Mouse (Mus musculus): ENCODE results near the gene Slc1a3. TPM values are rescaled to one million over a fixed set of nuclear protein-coding genes. Genes with fewer than 3 reads are reported as not detected.

Slc1a3 gene
- polyA plus RNA-seq, 1 experiment: 22.8 TPM

DNA sequence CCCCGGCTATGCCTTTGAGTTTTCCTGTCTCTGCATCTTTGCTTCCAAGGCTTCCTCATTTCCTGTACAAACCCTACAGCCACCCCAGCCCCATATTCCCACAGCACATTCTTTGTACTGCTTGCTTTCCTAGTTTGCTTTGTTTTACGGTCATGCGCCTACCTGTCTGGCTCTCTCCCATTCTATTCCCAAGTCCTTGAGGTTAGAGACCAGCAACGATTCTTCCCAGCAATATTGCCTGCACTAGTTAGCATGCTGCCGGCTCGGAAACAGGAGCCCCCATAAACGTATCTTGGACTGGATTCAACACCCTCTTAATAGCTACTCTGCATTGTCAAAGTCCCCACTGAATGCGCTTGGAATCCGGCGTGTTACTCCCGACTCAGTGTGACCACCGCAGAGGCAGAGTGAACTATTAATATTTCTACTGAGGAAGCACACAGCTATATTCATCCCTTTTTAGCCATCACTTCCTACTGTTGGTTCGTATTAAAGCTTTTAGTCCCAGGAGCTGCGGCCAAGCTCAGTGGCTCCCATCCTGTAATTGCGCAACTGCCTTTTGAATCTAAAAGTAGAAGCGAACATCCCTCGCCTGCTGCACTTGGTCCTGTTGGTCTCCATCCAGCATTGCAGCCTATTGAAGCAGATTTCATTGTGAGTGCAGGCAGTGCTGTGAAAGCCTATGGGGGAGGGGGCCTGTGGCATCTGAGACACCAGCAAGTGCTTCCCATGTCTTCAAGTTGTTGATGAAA, 47.0 kb downstream of the Slc1a3 start:
- Histone ChIP-seq H3K4me1 (ENCODE audit: control insufficient read depth, insufficient read depth, low read length) (no peaks in the 10 kb centered on the region), H3K4me3 (ENCODE audit: insufficient read depth, low read length) (no peak overlapping the region), H3K27ac (ENCODE audit: insufficient read depth, low read length) (no peak overlapping the region)
- TF ChIP-seq POLR2A (IDR thresholded peaks at IDR 0.05; ENCODE audit: low read depth, low read length) (no peak), CTCF (IDR thresholded peaks at IDR 0.05; ENCODE audit: borderline replicate concordance, insufficient read depth, low read length) (no peak)

DNA sequence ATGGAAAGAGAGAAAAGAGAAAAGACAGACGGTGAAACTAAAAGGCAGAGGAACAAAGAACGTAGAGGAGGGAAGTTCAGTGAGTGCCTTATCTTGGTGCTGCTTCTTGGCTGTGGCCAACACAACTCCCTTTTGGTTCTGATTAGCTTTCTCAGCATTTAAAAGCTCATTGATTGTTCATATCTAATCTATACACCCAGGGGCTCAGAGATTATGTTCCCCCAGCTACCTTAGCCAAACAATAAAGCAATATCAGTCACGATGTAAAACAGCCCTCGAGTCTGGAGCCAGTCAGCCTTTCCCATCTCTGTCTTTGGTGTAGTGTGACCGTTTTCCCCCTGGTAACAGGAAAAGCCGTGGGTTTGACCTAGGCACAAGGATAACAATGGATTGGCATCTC, 48.7 kb downstream of the Slc1a3 start:
- no peaks in the 10 kb centered on the region for H3K4me1 ChIP-seq (ENCODE audit: control insufficient read depth, insufficient read depth, low read length)

DNA sequence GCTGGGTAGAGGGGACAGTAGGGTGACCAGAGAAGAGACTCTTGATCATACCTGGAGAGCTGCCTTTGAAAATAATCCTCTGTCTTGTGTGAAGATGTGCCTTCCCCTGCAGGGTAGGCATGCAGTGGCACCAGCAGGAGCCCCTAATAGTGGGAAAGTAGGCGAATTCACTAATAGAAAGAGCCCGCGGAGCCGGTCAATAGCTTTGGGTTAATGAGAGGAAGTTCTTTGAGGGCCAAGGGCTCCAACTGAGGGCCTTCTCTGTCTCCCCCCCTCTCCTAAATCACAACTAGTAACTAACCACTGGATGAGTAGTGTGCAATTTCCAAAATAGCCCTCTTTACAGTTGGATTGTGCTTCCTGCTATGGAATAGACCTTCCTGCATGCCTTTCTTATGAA, 50.6 kb downstream of the Slc1a3 start:
- TF ChIP-seq POLR2A (IDR thresholded peaks at IDR 0.05; ENCODE audit: low read depth, low read length): no peak
- no peak for TF ChIP-seq CTCF (IDR thresholded peaks at IDR 0.05; ENCODE audit: borderline replicate concordance, insufficient read depth, low read length)
- Histone ChIP-seq H3K4me1 (ENCODE audit: control insufficient read depth, insufficient read depth, low read length) (no peaks in the 10 kb centered on the region; the same call in 1 of the 2 replicates), H3K27ac (ENCODE audit: insufficient read depth, low read length) (no peak overlapping the region), H3K4me3 (ENCODE audit: insufficient read depth, low read length) (no peak overlapping the region)

More for the DNA sequence above, 48.7 kb downstream of the Slc1a3 start:
- Histone ChIP-seq H3K4me3 (ENCODE audit: insufficient read depth, low read length) (no peak overlapping the region), H3K27ac (ENCODE audit: insufficient read depth, low read length) (no peak overlapping the region)
- no peak for TF ChIP-seq CTCF (IDR thresholded peaks at IDR 0.05; ENCODE audit: borderline replicate concordance, insufficient read depth, low read length)
- no peak for TF ChIP-seq POLR2A (IDR thresholded peaks at IDR 0.05; ENCODE audit: low read depth, low read length)

DNA sequence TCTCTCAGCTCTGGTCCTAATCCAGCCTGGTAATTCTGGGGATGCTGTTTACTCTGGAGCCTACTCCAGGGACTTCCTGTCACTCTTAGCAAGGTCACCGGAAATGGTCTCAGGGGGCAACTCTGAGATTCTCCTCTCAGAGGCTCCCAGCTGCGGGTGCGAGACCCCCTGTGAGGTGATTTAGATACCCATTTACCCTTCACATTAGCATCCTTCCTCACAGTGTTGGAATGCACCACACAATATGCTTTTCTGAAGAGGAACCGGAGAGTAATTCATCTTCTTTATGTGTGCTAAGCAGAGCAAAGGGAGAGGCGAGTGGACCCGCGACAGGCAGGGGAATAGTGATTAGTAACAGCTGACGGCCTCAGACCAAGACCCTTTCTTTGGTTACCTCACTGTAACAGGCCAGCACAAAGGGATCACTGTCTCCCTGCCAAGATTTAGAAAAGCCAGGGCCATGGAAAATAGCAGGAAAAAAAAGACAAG, 51.0 kb downstream of the Slc1a3 start:
- TF ChIP-seq CTCF (IDR thresholded peaks at IDR 0.05; ENCODE audit: borderline replicate concordance, insufficient read depth, low read length) (no peak), POLR2A (IDR thresholded peaks at IDR 0.05; ENCODE audit: low read depth, low read length) (no peak)
- H3K27ac ChIP-seq (ENCODE audit: insufficient read depth, low read length): no peak overlapping the region
- H3K4me3 ChIP-seq (ENCODE audit: insufficient read depth, low read length): no peak overlapping the region
- no peaks in the 10 kb centered on the region; the same call in 1 of the 2 replicates for H3K4me1 ChIP-seq (ENCODE audit: control insufficient read depth, insufficient read depth, low read length)

DNA sequence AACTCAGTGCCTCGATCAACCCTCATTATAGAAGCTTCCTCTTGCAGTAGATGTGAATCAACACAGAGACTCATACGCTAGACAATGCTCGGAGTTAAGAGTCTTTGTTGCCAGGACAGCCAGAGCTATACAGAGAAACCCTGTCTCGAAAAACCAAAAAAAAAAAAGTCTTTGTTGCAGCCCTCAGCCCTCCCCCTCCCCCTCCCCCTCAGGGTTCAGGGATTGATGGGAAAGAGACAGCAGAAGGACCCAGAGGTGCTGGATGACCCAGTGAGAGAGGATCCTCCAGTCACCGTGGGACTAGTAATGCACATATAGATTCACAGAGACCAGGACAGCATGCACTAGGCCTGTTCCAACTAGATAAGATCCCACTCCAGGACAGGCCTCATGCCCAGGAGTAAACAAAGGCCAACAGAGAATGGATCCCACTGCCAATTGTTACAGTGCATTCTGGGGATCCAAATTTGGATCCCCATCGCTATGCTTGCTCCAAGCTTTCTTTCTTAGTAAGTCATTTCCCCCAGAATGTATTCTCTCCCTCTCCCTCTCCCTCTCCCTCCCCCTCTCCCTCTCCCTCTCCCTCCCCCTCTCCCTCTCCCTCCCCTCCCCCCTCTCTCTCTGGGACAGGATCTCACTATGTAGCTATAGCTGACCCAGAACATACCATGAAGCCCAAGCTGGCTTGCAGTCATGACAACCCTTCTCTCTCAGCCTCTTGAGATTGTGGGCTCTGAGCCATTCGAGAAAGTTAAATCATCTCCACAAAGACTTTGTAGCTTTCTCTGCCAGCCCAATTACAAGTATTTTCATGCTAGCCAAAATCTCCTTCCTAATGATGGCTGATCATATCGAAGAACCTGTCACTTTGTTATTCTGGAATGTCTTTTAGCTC, 52.2 kb downstream of the Slc1a3 start:
- TF ChIP-seq CTCF (IDR thresholded peaks at IDR 0.05; ENCODE audit: borderline replicate concordance, insufficient read depth, low read length) (no peak), POLR2A (IDR thresholded peaks at IDR 0.05; ENCODE audit: low read depth, low read length) (no peak)
- Histone ChIP-seq H3K27ac (ENCODE audit: insufficient read depth, low read length) (no peak overlapping the region), H3K4me3 (ENCODE audit: insufficient read depth, low read length) (no peak overlapping the region), H3K4me1 (ENCODE audit: control insufficient read depth, insufficient read depth, low read length) (no peaks in the 10 kb centered on the region; the same call in 1 of the 2 replicates)

DNA sequence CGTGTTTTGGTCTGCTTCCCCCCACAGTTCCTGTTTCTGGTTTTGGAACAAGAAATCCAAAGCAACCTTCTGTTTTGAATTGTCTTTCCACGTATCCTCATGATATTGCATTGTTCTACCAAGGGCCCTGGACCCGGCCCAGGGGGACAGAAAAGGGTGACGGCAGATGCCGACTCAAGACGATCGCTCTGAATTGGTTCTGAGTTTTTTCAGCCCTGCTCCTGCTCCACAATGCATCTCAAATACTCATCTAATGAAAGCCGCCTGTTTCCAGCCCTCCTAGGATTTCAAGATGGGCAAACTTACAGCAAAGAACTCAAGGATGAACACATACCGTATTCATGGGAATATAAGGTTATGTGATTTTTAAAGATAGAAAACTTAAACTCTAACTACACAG, 55.3 kb downstream of the Slc1a3 start:
- TF ChIP-seq POLR2A (IDR thresholded peaks at IDR 0.05; ENCODE audit: low read depth, low read length) (no peak), CTCF (IDR thresholded peaks at IDR 0.05; ENCODE audit: borderline replicate concordance, insufficient read depth, low read length) (no peak)
- peak overlapping the region; percentile 67 for H3K27ac ChIP-seq (ENCODE audit: insufficient read depth, low read length)
- no peak overlapping the region for H3K4me3 ChIP-seq (ENCODE audit: insufficient read depth, low read length)
- H3K4me1 ChIP-seq (ENCODE audit: control insufficient read depth, insufficient read depth, low read length): no peaks in the 10 kb centered on the region; the same call in 1 of the 2 replicates

DNA sequence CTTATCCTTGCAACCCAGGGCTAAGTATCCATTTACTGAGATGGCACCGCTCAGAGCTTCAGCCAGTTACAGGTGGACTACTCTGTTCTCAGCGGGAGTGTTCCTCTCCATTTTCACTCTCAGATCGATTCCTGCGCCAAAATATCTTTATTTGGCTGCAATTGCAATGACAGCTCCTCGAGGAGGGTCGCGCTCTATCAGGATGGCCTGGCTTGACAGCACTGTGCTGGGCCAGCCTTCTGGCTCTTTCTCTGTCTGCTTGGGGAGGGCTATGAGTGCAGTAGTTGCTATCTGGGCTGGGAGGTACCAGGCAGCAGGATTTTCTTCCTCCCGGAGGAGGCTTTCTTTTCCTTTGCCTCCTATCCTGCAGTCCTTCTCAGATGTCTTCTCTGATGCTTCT, 57.9 kb downstream of the Slc1a3 start:
- no peak overlapping the region for H3K4me3 ChIP-seq (ENCODE audit: insufficient read depth, low read length)
- H3K27ac ChIP-seq (ENCODE audit: insufficient read depth, low read length): no peak overlapping the region
- H3K4me1 ChIP-seq (ENCODE audit: control insufficient read depth, insufficient read depth, low read length): no peaks in the 10 kb centered on the region; the same call in 1 of the 2 replicates
- no peak for TF ChIP-seq POLR2A (IDR thresholded peaks at IDR 0.05; ENCODE audit: low read depth, low read length)

DNA sequence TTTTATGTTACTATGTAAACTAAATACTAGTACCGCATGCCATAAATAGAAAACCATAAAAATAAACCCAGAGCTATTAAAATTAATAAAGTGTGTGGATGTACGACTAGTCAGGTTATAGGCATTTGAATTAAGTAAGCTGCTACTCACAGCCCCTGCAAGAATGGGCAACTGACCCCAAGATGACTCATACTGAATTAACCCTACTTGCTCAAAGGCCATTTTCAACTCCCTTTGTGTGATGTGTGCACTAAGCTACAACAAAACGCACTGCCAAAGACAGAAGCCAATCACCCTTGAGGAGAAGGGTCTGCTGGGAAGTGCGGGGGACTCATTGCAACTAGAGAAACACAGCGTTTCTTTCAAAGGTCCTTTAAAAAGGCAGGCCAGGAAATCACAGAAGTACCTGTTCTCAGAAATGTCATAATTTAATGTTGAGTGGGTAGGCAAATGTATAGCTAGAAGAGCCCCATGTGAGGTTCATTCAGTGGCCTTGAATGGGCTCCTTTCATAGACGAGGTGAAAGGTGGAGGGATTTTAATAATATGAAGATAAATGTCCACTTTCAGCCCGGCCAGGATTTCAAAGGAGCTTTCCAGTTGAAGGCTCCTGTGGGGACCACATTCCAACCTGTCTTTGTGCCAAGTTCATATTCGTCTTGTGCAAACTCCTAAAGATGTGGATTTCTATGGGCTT, 66.4 kb downstream of the Slc1a3 start:
- Histone ChIP-seq H3K4me3 (ENCODE audit: insufficient read depth, low read length) (no peak overlapping the region), H3K4me1 (ENCODE audit: control insufficient read depth, insufficient read depth, low read length) (peaks cover 11% of the 10 kb centered on the region), H3K27ac (ENCODE audit: insufficient read depth, low read length) (peak overlapping the region; percentile 12)
- TF ChIP-seq POLR2A (IDR thresholded peaks at IDR 0.05; ENCODE audit: low read depth, low read length): no peak
- TF ChIP-seq CTCF (IDR thresholded peaks at IDR 0.05; ENCODE audit: borderline replicate concordance, insufficient read depth, low read length): no peak

DNA sequence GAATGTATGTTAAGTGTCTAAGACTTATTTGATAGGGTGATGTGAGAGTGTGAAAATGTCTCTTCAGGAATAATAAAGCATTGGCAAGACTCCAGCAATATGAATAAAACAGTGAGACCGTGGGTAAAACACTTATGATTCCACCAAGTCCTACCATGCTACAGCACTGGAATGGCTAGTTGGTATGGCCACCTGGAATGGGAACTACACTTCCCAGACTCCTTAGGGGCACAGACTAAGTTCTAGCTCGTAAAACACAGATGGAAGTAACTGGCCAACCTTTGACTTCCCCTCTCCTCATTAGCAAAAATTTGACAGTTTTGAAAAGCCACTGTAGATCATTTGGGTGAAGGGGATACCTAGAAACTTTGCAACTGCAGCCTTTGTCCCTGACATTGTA, 70.7 kb downstream of the Slc1a3 start:
- peaks cover 11% of the 10 kb centered on the region for H3K4me1 ChIP-seq (ENCODE audit: control insufficient read depth, insufficient read depth, low read length)
- H3K27ac ChIP-seq (ENCODE audit: insufficient read depth, low read length): no peak overlapping the region
- no peak overlapping the region for H3K4me3 ChIP-seq (ENCODE audit: insufficient read depth, low read length)
- TF ChIP-seq POLR2A (IDR thresholded peaks at IDR 0.05; ENCODE audit: low read depth, low read length): no peak
- no peak for TF ChIP-seq CTCF (IDR thresholded peaks at IDR 0.05; ENCODE audit: borderline replicate concordance, insufficient read depth, low read length)
